Mouse (Mus musculus) bone marrow, adult 2 months (tissue): ENCODE data around the gene Phf19. TPM values are rescaled to one million over a fixed set of nuclear protein-coding genes. Genes with fewer than 3 reads are reported as not detected.

Source experiments
- H3K27ac ChIP-seq: fragments of 200-500 bp; 2 replicates; pipeline ENCODE4 v1.5.1; 2012; ENCODE audit warnings: low read depth, mild to moderate bottlenecking, control low read depth, inconsistent platforms, low read length; ENCODE audit not compliant: control insufficient read depth, poor library complexity, insufficient read depth
- H3K4me1 ChIP-seq: fragments of 200-500 bp; 2 replicates; pipeline ENCODE4 v1.6.1; 2011; ENCODE audit warnings: low read length; ENCODE audit not compliant: control insufficient read depth, insufficient read depth
- H3K4me3 ChIP-seq: fragments of 200-500 bp; replicated peaks from 2 replicates; pipeline ENCODE3; 2011; ENCODE audit warnings: mild to moderate bottlenecking, low read depth, low read length, control low read depth; ENCODE audit not compliant: control insufficient read depth
- CTCF ChIP-seq: fragments of 200-500 bp; IDR thresholded peaks from 2 replicates; pipeline ENCODE4 v1.5.1; 2011; ENCODE audit warnings: low read length, control low read depth; ENCODE audit not compliant: control insufficient read depth, insufficient read depth
- POLR2A ChIP-seq: fragments of 200-500 bp; IDR thresholded peaks from 2 replicates; pipeline ENCODE4 v1.6.1; 2011; ENCODE audit warnings: low read depth, mild to moderate bottlenecking, control low read depth, low read length, borderline replicate concordance; ENCODE audit not compliant: control insufficient read depth
- WGBS: fragments of 180-500 bp; shearing (Covaris S2); methylation state at CpG from one replicate; pipeline ENCODE4 v1.1.7; 2018; 5-methylcytosine and 5-hydroxymethylcytosine counted together
- polyA plus RNA-seq: library from polyadenylated mRNA; stranded (reverse); fragments of >200 nt; gene quantifications from 2 replicates; pipeline ENCODE4 v1.2.4, GENCODE M21; 2011; ENCODE audit warnings: low replicate concordance; ENCODE audit not compliant: missing spikeins, insufficient read depth, insufficient read length

Phf19 gene
- polyA plus RNA-seq, 1 experiment, result 2.5 TPM

GRCm38 (mm10) chr2:34880054-34880453, 33.8 kb downstream of the Phf19 start:
- Histone ChIP-seq H3K27ac (no peak overlapping the region), H3K4me3 (no peak overlapping the region), H3K4me1 (no peaks in the 10 kb centered on the region)
- TF ChIP-seq POLR2A, result no peak
- no peak for TF ChIP-seq CTCF
- 78% methylated on average over 10 of the region's 10 CpGs for WGBS

- no peak within 1 kb of the TSS for H3K27ac ChIP-seq
- H3K4me3 ChIP-seq, result no peak within 1 kb of the TSS
- 54% methylated on average over 8 of the region's 8 CpGs for WGBS
- no peaks in the 10 kb centered on the region for H3K4me1 ChIP-seq
- TF ChIP-seq CTCF, result no peak
- no peak for TF ChIP-seq POLR2A
Observed at GRCm38 (mm10) chr2:34874816-34875345, 38.9 kb downstream of the Phf19 start, which contains the start of gene Psmd5. Gene Psmd5, minus strand, starts transcription at chr2:34874968.

GRCm38 (mm10) chr2:34874271-34874670, 39.6 kb downstream of the Phf19 start, which contains the start of gene Cutal:
Gene Cutal, plus strand, starts transcription at chr2:34874396.
- 45% methylated on average over 14 of the region's 14 CpGs for WGBS
- Histone ChIP-seq H3K27ac (no peak within 1 kb of the TSS), H3K4me3 (no peak within 1 kb of the TSS), H3K4me1 (no peaks in the 10 kb centered on the region)
- TF ChIP-seq CTCF (no peak), POLR2A (no peak)

DNA sequence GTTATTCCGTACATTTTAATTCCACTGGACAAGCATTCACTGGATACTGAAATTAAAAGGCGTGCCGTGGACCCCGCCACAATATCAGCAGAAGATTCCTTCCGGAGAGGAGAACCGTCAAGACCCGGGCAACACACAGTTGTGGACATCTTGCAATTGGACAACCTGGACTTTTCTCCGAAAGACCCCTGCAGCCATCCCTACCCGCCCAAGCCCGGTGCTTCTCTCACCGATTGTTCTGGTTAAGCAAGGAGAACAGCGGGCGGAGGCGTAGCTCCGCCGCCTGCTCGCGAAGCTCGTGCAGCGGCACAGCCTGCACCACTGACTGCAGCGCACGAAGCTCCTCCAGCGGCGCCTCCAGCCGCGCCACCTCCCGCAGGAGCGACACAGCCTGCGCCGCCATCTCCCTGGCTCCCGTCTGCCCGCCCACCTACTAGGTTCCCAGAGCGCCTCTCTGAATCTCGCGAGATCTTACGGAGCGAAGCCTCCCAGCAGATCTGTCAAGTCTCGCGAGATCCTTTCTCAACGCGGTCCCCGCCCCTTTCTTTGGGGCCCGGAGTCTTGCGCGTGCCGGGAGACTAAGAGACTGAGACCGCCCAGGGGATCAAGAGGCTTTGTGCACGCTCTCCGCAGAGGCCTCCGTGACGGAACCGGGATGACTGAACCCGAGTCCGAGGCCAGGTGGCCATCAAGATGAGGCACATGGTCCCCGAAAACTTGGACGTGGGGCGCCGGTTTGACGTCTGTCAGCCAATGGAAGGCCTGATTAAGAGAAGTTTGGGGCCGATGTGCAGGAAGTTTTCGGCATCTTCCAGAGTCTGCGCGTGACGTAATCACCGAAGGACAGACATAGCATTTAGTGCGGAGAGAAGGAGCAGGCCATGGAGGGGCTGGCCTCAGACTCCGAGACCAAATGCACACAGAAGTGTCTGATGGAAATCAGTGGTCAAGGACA, 43.0 kb downstream of the Phf19 start:
- TF ChIP-seq CTCF (no peak), POLR2A (peak; percentile 89; the same call in 1 of the 2 replicates)
- peak overlapping the region; percentile 95 for H3K4me3 ChIP-seq
- H3K4me1 ChIP-seq, result no peaks in the 10 kb centered on the region
- under 1% methylated on average over 67 of the region's 67 CpGs for WGBS
- H3K27ac ChIP-seq, result peak overlapping the region; percentile 97

DNA sequence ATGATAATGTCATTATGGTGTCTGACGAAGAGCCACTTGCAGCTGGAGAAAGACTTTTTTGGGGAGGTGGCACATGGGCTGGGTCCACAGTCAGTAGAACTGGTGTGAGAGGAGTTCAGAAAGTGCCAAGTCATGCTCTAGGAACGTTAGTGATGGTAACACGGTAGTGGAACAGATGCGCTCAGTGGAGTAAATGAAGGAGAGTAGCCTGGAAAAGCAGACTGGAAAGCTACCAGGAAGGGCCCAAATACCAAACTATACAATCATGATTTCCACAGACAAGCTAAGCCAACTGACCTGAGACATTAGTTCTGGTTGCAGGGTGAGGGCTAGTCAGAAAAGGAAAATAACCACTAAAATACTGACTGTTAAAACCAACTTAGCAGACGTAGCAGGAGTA, 44.1 kb downstream of the Phf19 start:
- peak overlapping the region; percentile 43; the same call in 1 of the 2 replicates for H3K27ac ChIP-seq
- H3K4me1 ChIP-seq, result no peaks in the 10 kb centered on the region
- 7% methylated on average over 5 of the region's 5 CpGs for WGBS
- peak overlapping the region; percentile 54 for H3K4me3 ChIP-seq
- TF ChIP-seq CTCF, result no peak
- 0 out of 2 replicates have a peak, but pooled peaks have one; percentile 16 for TF ChIP-seq POLR2A

DNA sequence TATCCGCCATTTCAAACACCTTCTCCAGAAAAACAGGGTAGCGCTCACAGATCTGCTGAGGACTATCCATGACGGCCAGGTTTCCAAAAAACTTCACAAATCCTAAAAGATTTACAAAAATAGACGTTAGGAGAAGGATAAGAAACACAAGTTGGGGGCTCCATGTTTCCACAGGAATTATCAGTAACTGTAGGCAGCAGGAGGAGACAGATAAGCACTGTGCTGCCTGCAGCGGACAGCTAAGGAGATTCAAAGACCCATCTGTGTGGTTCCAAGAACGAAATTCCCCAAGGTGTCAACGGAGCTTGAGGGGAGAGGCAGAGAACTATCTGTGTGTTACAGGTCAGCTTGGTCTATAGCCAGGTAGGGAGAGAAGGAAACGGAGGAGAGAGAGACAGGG, 56.1 kb downstream of the Phf19 start:
- Histone ChIP-seq H3K4me1 (no peaks in the 10 kb centered on the region), H3K4me3 (no peak overlapping the region), H3K27ac (no peak overlapping the region)
- TF ChIP-seq CTCF, result no peak
- no peak for TF ChIP-seq POLR2A
- WGBS, result 78% methylated on average over 8 of the region's 8 CpGs

- TF ChIP-seq CTCF, result no peak
- no peak for TF ChIP-seq POLR2A
- no peak overlapping the region for H3K4me3 ChIP-seq
- 96% methylated on average over 4 of the region's 4 CpGs for WGBS
- H3K4me1 ChIP-seq, result no peaks in the 10 kb centered on the region
- H3K27ac ChIP-seq, result no peak overlapping the region
Observed at GRCm38 (mm10) chr2:34855265-34855664, 58.6 kb downstream of the Phf19 start.

GRCm38 (mm10) chr2:34847702-34848101, 66.1 kb downstream of the Phf19 start:
- H3K4me3 ChIP-seq, result no peak overlapping the region
- WGBS, result 95% methylated on average over 1 of the region's 1 CpGs
- no peak overlapping the region for H3K27ac ChIP-seq
- TF ChIP-seq CTCF (no peak), POLR2A (no peak)
- H3K4me1 ChIP-seq, result no peaks in the 10 kb centered on the region

Other genes with a start within 250 kb of the Phf19 start
- 41.6 and 42.5 TPM in 2 replicates for gene Gapvd1, start 158.8 kb downstream of the Phf19 start, polyA plus RNA-seq
- 114 and 246 TPM in 2 replicates for gene Hspa5, start 142.1 kb downstream of the Phf19 start, polyA plus RNA-seq
- 16.6 and 22.5 TPM in 2 replicates for gene Rabepk, start 114.1 kb downstream of the Phf19 start, polyA plus RNA-seq
- gene Fbxw2, start 87.7 kb downstream of the Phf19 start, polyA plus RNA-seq, result 37.9 and 39.2 TPM in 2 replicates
- not detected in 2 replicates for gene Gm34653, start 81.0 kb downstream of the Phf19 start, polyA plus RNA-seq
- not detected in 2 replicates for gene Cutal, start 39.6 kb downstream of the Phf19 start, polyA plus RNA-seq
- 30.3 TPM in 2 replicates for gene Psmd5, start 39.1 kb downstream of the Phf19 start, polyA plus RNA-seq
- 6.7 and 9.8 TPM in 2 replicates for gene Traf1, start 47.7 kb upstream of the Phf19 start, polyA plus RNA-seq
- 2.3 and 3.9 TPM in 2 replicates for gene Hc, start 147.4 kb upstream of the Phf19 start, polyA plus RNA-seq
- gene AI182371, start 187.5 kb upstream of the Phf19 start, polyA plus RNA-seq, result 1.1 and 2.4 TPM in 2 replicates
- gene Cntrl, start 195.5 kb upstream of the Phf19 start, polyA plus RNA-seq, result 57.3 and 75.4 TPM in 2 replicates